Mouse (Mus musculus) ES-E14 (cell line): ENCODE measurements around the gene Gm13723.

Source experiments
- CHD2 ChIP-seq: IDR thresholded peaks from 2 replicates; pipeline ENCODE4 v1.6.1; 2014; ENCODE audit warnings: mild to moderate bottlenecking, low read depth, low read length, inconsistent platforms
- MAFK ChIP-seq: IDR thresholded peaks from 2 replicates; pipeline ENCODE4 v1.6.1; 2014; ENCODE audit warnings: mild to moderate bottlenecking, low read depth, low read length, inconsistent platforms; ENCODE audit not compliant: insufficient read depth

GRCm38 (mm10) chr2:86905647-86906046, 31.0 kb upstream of the Gm13723 start:
- TF ChIP-seq MAFK: no peak
- TF ChIP-seq CHD2: no peak
